Mouse (Mus musculus) hindlimb bud, embryonic 11.5 days (tissue): ENCODE data around the gene Ablim1.

Experiments used
- DNase-seq: peaks from one replicate; pipeline ENCODE4 v3.0.0-alpha.2; 2012; ENCODE audit warnings: low read depth, low spot score; ENCODE audit errors: extremely low spot score

Gene Ablim1

DNA sequence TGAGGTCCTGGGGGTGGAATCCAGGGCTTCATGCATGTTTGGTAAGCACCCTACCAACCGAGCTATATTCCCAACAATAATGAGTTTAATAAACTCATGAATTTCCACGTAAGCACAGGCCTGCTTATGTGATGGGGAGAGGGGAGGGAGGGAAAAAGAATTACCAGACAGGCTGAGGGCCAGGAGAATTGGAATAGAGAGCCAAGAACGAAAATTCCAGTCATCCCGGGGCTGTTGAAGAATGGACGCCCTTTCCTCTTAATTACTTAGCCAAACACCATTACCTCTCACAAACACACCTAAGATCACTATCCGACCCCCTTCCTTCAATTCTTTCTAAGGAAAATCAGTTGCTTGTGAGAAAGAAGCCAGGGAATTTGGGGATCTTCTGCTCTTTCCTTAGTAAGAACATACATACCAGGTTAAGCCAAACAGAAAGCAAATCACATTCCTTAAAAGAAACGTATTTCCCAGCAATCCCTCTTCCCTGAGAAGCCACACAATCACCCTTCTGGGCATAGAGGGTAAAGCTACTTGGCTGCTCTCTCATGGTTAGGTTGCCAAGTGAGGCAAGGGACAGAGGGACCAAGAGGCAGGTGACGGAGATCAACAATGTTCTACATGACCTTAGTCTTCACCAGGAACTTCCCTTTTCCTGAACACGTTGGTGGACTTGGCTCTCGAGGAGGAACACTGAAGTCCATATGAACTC, 48.2 kb downstream of the Ablim1 start:
- no peak for DNase-seq

DNA sequence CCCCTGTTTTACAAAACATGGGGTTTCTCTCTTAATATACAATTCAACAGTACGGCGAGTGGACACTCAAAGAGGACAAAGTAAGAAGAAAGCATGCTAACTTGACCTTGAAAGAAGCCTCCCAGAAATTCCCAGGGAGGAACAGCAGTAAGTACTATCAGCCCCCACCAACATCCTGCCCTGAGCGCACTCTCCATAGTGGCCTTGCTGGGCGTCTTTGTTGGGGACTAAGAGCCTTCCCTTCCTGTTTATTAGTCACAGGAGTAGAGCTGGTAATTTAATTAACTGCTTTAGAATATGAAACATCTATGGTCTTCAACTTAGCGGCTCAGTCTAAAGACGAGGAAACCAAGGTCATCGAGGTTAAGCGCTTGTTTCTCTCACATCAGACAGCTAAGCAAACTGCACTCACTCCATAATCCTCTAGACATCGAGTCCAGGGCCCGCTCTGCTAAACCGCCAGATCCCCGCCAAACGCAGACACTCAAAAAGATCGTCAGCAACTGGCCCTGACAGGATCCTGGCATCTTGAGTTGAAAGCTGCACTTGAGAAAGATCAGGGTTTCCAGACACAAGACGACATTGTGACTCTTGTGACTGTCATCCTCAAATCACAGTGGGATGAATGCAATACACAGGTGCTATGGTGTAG, 50.3 kb downstream of the Ablim1 start:
- DNase-seq, result no peak

DNA sequence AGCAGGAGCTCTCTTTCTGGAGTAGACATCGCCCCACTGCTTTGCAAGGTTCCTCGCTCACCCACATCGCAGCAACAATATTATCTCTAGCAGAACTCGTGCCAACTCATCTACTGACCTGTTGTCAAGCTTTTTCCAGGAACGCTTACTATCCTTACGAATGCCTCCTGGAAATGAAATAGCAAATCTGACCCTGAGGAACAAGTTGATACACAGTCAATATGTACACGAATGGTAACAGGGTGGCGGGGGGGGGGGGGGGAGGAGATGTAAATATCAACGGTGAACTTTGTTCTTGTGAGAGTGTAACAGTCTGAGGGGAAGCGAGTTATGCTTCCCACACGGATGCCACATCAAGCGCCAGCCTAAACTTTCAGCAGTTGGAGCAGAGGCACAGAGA, 56.9 kb downstream of the Ablim1 start:
- no peak for DNase-seq

DNA sequence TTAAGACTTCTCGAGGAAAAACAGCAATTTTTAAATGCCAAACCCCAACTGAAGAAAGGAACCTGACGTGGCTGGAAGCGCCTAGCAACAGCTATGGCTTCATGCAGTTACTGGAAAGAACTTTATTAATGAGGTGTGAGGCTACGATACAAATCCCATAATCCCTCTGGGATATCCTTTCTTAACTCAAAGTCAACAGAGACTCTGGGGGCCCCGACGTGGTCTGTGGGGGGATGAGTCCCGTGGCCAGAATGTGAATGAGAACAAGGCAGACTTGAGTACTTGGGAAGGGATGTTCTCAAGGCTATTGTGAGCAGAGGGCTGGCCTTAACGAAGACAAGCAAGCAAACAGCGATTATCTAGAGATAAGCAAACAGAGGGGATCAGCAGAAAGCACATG, 58.1 kb downstream of the Ablim1 start:
- no peak for DNase-seq

DNA sequence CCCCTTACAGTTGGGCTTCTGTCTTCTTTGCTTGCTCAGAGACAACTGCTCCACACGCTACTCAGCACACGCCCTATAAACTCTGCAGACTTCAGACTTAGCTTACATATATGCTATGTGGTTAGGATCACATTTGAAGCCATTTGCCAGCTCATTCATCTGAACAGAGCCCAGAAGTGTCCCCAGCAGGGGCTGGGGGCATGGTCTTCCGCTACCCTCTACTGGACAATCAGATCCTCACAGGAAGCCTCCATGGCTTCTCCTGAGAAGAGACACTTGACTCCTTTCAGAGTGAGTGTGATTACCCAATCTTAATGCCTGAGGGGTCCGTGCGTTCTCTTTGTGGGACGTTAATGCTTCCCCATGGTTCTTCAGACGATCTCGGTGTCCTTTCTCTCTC, 59.6 kb downstream of the Ablim1 start:
- DNase-seq, result no peak

DNA sequence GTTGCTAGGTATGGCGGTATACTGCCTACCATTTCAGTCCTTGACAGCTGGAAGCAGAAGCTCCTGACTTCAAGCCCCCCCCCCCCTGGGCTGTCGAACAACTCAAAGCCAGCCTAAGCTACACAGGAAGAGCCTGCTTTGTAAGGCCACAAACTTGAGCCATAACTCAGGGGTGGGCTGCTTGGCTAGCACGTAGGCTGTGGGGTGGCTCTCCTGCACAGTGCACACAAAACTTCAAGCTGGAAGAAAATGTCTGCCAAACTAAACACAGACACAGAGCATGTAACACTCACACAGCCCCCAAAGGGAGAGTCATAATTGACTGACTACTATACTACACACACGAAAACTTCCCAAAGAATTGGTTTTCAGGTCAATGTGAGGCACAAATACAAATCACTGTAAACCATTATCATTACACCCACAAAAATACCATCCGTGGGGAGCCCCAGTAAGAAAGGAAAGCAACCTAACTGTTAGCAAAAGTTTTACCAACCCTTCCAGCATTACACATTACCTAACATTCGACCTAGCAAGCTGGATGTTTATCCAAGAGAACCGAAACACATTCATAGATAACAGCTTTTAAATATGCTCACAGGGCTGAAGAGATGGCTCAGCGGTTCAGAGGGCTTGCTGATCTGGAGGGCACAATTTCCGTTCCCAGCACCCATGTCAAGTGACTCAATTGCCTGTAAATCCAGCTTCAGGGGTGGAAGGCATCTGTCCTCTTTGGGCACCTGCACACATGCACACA, 61.8 kb downstream of the Ablim1 start:
- no peak for DNase-seq

DNA sequence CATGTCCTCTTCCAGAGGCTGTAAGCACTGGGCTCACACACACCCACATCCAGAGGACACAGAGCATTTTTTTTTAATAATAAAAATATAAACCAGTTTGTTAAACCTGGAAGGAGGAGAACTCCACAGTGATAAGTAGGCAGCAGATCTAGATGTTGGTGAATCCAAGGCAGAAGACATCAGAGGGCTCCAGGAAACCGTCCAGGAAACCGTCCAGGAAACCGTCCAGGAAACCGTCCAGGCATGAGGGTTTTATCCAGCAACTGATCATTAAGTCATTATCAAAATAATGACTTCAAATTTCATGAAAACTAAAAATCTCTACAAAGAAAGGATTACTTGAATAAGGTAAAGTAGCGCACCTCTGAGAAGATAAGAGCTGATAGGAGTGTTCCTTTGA, 65.9 kb downstream of the Ablim1 start:
- DNase-seq, result no peak

DNA sequence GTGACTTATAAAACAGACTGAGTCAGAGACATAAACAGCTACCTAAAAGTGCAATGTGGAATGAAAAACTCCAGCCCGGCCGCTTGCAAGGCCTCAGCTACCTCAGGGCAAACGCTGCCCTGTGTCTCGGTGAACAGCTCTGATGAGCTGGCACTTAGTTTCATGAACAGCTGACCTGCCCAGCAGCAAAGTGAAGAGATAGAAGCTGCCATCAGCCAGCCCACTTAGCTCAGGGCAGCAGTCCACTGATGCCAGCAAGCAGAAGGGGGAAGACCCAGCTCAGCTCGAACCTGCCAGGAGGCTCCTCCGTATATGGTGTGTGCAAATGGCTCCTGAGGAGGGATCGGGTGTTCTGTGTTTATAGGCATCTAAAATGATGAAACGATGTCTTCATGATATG, 67.5 kb downstream of the Ablim1 start:
- no peak for DNase-seq

DNA sequence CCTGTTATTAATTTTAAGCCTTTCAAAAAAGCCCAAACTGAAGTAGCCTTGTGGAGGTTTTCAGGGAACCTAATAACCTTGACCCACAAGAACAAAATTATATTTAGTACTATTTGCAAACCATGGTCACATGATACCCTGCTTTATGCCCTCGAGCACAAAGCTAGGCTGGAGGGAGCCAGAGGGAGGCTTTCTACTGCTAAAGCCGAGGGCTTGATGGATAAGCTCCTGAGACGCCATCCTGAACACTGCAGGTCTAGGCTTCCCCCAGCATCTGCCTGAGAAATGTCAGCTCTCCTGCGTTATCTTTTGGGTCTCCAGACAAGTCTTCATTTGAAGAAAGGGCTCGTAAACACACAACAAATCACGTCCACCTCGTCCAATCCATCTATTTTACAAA, 70.4 kb downstream of the Ablim1 start:
- no peak for DNase-seq

DNA sequence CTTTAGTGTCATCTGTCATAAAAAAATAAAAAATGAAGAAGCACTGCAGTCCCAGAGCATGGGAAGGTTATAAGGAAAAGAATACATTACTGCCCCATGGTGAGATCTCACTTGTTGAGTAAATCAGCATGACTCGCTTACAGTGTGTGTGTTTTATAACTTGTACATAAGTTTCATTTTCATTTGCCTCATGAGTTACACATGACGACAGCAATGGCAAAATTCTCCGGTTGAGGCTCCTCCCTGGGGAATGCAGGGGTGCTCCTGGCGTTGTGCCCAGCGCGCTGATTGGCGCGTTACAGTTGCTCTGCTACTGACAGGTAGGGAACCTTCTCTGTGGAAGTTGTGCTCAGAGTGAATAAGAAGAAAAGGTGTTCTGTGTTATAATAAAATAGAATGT, 71.1 kb downstream of the Ablim1 start:
- no peak for DNase-seq

DNA sequence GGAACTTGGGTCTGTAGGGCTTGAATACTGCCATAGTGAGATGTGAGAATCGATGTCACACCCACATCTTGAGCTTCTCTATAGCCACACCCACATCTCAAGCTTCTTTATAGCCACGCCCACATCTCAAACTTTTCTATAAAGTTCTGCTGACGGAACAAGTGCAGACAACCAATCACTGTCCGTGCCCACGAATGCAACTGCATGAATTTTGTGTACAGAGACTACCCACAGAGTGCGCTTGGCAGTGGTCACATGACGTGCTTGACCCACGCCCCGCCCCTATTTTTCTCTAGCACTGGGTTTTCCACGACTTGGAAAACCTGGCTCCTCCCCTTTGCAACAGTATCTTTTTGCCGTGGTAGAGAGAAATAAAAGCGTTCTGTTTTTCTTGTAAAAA, 71.5 kb downstream of the Ablim1 start:
- DNase-seq, result no peak

DNA sequence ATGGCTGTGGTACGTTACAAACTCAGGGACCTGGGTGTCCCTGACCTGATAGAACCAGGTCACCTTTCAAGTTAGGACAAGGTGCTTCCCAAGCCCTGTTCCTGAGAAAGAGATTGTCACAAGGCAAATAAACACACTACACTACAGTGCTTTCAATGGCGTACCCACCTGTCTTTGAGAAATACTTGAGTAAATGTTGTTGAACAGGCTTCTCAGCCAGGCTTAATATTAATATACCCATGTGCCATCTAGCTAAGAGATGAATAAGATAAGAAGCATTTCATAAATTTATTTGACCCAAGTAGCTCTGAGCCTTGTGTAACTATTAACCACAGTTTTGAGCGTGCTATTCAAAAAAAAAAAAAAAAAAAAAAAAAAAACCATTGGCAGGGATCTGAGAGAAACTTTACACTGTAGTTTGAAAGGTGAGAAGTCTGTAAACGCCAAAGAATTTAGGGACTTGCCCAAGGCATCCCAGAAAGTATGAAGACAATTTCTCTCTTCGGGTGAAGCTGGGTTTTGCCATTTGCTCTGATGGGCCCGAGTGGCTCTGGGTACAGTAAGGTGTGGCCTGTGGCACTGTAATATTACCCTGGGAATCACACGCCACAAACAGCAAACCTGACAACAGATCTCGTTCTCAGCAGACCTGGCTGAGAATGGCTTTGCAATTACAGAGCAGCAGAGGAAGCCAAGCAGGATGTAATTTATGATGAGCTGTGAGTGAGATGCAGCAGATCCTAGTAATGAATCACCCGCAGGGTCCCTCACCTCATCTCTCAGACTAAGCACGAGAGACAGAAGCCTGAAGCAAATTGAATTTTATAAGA, 73.1 kb downstream of the Ablim1 start:
- peak; percentile 37 for DNase-seq

DNA sequence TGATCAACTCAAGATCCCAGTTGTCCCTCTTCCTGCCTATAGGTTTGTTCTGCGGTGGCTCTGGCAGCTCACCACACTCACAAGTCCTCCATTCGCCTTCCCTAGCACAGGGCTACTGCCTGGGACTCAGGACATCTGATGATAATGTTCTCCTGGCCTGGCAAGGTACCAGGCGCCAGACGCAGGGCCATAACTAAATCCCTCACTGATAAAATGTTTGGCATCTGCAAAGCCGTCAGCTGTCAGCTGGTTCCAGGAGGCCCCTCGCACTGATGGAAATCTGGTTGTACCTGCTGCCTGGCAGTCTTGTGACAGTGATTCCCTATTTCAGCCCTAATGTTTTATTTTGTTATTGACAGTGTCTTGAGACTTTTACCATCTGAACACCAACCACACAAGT, 74.5 kb downstream of the Ablim1 start:
- DNase-seq, result no peak

DNA sequence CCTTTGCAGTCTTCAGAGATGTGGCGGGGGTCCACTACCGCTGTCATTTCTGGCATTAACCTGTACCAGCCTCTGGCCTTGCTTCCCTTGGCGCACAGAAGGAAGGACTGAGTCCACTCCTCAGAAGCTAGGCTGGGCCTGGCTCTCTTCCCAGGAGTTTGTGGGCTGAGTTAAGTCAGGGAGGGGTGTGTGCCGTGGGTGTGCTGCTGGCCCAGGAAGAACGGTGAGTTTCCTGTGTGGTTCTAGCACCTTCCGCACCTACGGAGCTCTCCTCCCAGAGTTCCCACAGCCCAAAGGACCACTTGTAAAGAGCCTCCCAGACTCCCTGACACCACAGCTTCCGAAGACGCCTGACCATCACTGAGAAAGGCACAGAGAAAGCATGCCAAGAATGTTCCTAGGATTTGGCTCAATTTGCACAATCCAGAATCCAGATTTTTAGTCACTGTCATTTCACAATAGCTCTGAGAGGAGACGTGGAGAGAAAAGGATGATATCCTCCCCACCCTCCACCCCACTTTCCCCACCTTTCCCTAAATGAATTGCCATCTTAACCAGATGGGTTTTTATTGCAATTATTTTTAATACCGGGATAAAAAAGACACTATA, 75.4 kb downstream of the Ablim1 start:
- no peak for DNase-seq

DNA sequence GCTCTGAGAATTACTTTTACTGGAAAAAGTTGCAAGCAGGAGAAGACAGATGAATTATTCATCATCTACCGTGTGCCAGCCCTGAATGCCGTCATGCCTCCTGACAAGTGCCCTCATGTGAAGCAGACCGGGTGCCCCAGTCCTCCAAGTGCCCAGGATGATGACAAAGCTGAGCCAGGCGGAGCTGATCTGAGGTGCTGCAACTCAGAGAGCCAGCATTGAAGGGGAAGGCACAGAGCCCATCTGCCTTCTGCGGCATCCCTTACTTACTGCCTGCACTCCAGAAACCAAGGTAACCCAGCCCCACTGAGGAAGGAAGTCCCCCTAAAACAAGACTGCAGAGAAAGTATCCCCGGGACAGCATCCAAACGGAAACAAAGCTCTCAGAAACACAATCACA, 76.3 kb downstream of the Ablim1 start:
- DNase-seq, result no peak

DNA sequence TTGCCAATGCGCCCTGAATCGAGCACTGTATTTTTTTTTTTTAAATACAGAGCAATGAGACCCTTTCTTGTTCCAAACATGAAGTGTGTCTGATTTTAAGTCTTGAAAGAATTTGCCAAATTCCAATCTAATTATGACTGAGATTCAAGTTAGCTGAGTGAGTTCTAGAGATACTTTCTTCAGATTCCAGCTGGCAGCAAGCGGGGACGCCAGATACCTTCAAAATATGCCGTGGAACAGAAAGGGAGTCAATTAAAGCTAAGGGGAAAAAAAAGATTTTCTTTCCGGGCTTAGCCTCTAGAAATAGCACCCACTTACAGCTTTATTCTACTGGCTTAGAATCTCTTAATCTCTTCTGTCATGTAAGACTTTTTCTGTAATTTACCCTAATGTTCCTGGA, 77.2 kb downstream of the Ablim1 start:
- no peak for DNase-seq

DNA sequence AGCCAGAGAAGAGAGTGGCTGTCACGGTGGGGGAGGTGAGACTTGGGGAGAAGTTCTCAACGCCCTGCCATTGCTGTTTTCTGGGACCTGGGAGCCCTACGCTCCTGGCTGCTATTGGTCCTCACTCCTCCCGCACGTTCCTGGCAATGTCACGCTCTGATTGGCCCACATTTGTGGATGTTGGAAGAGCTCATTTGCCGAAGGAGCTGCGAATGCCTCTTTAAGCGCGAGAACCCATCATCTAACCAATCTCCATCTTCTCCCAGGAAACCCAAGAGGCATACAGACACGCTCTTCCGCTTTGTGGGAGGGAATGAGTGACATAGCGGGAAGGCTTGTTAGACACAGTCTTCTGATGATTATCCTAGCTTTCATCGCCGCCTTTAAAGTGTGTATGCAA, 78.1 kb downstream of the Ablim1 start:
- DNase-seq, result no peak

DNA sequence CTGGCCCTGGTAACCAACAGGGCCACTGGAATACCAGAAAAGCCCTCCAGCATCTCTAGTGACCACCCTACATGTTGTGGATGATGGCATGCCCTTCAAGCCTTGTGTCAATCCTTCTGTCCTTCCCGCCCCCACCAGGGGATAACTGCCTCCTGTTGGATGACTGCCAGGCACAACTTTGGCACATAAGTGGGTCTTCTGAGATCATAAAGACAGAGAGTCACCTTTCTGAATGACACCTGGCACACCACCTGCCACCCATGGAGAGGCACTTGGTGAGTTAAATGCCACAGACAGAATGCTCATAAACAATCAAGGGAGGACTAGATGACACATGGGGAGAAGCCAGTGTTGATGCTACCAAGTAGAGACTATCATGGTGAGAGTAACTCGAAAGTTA, 78.8 kb downstream of the Ablim1 start:
- no peak for DNase-seq

DNA sequence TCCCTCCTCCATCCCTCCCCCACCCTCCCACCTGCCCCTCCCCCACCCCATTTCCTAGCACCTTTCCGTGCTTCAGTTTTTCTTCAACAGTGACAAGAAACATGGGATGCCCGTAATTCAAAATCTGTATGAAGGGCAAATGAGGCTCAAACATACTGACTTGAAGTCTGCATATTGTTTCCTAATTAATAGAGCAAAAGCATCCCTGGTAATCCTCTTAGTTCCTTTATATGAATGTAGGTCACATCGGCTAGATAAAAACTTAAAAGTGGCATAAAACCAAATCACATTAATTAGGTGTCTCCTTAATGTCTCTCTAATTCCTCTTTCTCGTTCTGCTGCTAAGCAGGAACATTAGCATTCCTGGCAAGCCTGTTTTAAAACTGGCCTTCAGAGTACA, 83.7 kb downstream of the Ablim1 start:
- DNase-seq, result no peak

DNA sequence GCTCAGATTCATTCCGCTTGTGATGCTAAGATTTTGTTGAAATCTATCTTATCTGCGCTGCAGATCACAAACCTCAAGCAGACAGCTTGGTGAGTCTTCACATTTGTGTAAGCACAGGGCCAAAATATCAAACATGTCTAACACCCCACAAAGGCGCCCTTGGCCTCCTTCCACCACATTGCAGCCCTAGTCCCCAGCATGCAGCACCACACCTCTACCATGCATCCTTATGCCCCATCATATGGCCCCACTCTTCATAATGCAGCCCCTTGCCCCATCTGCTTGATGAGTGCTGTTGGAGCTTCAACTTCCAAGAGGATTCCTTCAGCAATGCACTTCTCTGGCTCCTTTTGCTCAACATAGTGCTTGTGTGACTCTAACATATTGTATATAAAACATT, 85.6 kb downstream of the Ablim1 start:
- DNase-seq, result no peak

DNA sequence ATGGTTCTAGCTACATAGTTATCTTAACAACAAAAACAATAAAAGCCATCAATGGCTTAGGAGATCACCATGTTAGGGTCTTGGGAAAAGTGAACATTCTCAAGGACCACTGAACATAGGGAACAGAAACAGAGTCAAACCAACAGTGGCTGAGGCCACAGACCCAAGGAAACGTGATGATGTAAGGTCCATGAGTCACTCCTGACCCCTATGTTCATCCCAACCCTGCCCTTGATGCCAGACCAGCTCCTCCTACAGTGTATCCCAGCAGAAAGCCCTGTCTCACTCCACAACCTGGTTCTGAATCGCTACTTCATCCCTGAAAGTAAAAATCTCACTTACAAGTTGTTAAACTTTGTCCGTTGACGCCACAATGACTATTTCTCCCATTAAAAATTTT, 86.1 kb downstream of the Ablim1 start:
- DNase-seq, result no peak
